Mouse (Mus musculus) spleen, adult 12 weeks (tissue): ENCODE results near the gene Drd1.

Experiments used
- DNase-seq: peaks from one replicate; pipeline ENCODE4 v3.0.0; 2022; ENCODE audit warnings: low spot score

Drd1 gene

DNA sequence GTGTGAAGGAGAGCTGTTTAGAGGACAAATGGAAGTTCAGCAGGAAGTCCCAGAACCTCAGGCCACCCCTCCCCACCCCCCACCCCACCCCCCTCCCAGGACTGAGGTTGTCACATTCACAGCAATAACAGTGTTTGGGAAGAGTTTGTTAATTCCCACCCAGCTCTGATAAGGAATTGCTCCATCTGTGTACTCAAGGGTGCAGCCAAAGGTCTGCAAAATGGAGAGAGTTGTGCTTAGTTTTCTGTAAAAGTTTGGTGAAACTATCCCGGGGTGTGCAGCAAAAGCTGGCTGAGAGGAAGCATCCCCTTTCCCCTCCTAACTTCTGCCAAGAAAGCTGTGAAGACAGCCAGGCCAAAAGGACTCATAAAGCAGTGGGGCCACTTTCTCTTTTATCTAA is 17.6 kb upstream of the Drd1 start:
- DNase-seq, result no peak

DNA sequence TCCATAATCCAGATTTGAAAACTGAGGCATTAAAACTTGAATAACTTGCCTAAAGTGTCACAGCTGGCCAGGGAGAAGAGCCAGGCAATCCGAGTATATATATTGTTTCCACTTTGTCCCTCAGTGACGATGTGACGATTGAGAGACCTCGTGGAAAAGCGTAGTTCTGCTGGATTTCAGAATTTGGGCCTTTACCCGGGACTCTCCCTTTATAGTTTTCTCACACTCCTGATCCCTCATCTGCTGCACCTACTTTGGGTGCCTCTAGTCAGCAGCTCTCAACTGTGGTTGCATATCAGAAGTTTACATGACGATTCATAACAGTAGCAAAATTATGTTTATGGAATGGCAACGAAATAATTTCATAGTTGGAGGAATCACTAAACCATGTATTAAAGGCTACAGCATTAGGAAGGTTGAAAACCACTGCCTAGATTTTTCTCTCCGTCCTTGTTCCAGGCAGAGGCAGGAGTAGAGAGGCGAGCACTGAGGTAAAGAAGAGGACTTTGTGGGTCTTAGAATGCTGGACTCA is 17.1 kb upstream of the Drd1 start:
- DNase-seq, result no peak

DNA sequence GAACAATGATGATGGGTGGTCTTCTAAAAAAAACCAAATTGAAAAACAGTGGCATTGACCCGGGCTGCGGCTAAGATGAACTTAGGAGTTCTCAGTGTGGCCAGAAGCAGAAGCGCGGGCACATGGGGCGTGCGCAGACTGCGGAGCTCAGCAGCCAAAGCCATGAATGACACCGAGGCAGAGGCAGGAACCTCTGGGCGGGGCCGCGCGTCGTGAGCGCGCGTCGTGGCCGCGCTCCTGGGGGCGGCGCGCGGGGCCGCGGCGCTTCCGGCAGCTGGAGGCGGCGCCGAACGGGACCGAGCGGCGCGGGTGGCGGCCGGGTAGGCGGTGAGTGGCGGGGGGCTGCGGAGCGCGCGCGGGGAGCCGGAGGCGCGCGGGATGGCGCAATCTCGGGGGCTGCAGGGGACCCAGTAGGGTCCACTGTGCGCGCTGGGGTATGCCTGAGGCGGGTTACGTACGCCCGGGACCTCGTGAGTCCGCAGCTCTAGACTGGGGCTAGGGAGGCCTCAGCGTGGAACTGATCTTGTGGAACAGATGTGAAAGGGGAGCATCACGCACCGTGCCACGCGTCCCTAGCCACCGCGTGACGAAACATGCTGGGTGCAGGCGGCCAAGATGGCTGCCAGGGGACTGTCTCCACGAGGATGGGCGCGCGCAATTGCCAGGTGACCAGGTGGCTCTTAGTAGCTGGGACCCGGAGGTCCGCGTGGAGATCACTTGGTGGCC is 16.3 kb upstream of the Drd1 start, which contains the start of gene Sfxn1:
Gene Sfxn1, plus strand, starts transcription at position 264 of the 726 bp plus-strand sequence.
- DNase-seq, result peak; percentile 72

DNA sequence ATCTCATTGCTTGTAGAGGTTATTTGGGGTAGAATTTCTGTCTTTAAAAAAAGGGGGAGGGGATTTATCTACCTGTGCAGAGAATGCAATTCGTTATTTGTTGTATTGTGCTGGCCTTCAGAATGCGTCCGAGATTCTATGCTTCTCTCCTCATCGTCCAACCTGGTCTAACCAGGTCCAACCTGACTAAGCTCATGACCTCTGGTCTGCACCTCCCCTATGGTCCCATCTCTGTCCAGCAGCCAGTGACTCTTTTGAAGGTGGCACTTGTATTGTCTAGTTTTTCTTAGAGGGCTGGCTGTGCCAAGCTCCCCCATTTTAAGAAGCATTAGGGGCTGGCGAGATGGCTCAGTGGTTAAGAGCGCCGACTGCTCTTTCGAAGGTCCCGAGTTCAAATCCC is 15.5 kb upstream of the Drd1 start:
- DNase-seq, result no peak

DNA sequence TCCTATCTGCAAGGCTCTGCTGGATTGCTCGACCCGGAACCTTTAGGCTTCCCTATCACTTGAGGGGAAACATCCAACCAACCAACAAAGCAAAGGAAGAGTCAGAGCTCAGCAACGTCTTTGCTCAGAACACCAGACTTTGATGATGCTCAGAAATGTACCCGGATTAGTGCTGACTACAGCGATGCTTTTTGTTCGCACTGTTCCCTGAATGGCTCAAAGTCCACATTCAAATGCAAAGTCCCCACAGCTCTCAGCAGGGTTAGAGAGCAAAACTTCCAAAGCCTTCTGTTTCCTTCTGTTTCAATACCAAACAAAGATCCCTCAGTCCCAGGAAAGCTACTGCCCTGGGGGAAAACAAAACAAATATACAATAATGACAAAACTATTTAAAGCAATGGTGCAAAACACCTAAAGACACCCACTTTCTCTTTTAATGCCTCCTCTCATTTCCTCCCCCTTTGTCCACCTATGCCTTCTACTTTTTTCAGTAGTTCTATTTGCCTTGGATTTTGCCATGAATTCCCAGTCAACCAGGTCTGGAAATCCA is 12.2 kb upstream of the Drd1 start:
- no peak for DNase-seq

DNA sequence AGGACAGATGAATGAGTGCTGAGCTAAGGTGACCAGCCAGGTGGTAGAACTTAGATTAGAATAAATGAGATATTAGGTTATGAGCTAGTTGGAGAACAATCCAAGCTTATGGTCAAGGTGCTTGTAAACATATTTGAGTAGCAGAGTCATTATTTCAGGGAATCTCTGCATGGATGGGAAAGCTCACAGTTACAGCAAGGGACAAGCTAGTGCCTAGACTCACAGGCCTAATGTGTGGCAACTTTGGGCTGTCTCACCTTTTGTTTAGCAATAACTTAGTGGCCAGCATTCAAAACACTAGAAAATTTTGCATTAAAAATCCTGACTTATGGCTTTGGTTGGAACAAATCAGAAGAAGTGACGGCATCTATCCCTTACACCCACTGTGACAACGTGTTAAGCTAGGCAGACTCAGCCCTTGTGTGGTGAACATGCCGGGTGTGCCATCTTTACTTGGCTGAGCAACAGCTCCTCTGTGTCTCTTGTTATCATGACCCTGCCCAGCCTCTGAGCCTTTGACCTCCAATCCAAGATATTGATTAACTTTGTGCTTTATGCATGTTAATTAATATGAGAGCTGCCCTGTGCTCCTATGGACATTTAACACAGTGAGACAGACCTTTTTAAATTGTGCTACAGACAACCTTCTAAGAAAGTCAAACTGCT is 10.7 kb upstream of the Drd1 start:
- DNase-seq, result no peak

DNA sequence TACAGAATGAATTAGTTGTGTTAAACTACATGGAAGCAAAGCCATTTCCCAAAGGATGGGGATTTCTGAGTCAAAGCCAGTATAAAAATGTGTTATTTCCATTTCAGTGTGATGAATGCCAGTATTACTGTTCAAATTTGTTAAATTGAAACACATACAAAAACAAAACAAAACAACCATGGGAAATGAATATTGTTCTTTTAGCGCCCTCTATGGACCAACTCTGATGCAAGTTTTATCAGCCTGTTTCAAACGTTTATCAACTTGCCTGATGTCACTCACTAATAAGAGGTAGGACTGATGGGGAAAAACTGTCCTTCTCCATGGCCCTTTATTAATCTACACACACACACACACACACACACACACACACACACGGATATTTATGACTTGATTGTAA is 7.8 kb upstream of the Drd1 start:
- DNase-seq, result no peak

DNA sequence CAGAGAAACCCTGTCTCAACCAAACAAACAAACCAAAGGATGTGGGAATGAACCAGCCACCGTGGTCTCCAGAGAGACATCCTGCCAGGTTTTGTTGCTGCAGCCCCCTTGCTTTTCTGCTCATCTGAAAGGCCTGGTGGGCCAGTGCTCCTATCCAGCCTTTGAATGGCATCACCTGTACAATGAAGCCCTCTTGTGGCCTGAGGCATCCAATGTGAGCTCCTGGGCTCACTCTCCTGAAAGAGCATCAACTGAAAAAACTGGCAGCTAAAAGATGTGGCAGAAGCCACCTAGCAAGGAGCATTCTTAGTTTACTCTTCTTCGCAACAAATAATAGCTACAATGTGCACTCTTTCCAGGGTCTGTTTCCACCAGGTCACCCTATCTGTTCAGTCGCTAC is 6.6 kb upstream of the Drd1 start:
- DNase-seq, result no peak

DNA sequence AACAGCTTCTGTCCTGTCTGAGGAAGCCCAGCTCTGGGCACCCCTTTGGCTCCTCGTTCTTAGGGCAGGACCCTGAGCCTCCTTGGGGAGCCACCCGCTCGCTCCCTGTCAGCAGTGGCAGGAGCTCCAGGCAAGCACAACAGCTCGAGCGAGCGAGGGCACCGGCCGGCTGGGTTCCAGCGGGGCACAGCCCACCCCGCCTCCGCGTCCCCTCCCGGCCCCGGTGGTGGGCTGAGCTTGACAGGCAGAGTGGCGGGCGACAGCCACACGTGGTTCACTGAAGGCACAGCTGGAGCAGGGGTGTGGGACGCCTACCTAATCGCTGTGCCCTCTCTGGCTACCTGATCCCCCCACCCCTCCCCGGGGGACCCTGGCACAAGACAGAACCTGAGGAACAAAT is 543 bp downstream of the Drd1 start:
- no peak for DNase-seq

DNA sequence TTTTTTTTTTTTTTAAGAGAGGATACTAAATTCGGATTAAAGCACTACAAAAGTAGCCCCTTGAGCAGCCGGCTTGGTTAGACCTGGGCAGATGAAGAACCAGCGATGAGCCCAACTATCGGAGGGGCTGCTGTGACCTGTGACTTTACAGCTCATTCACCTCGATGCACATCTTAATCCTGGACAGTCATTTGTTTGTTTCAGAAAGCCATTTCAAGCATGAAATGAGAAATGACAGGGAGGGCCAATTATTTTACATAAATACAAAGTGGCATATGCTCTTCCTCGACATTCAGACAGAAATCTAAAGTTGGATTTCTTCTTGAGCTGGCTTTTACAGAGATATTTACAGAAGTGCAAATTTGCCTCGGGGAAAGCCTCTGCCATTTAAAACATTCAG is 3.9 kb downstream of the Drd1 start:
- no peak for DNase-seq

DNA sequence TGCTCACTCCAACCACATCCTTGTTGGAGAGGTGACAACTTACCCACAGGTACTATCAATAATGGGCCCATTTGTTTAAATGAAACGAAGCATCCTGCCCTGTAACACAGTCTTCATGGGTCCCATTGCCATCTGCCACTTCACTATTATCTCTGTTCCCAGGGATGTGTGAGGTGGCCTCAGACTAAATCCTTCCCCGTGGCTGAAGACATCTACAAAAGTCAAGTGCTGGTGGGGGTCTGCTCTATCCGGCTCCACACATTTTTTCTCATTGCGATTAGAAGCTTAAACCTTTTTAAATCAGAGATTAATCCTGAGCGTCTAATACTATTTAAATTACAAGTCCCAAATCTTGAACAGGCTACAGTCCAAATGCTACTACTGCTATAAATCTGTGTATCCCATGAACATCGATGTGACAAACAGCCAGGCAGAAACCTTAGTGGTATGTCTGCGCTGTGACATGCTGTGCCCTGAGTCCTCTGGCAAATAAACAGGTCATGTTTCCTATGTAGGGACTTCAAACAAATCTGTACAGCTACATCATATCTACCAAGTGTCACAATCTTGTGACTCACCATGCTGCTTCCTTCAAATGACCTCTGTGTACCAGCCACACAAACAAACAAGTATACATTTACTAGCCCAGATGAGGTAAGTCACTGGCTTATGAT is 6.7 kb downstream of the Drd1 start:
- DNase-seq, result no peak

DNA sequence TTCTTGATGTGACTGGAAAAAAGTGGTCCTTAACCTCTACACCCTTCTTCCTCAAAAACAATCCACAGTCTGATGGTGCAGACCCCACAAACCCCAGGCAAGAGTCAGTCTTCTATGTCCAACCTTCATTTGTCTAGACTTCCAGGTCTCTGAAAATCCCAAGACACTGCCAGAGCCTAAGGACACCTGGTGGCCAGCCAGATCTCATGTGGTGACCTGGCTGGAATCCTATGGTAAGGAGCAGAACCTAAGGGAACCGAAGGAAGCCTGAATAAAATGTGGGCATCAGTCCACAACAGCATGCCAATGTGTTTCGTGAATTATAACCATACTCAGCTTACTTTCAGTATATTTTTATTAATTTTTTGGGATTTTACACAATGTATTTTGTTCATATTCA is 15.2 kb downstream of the Drd1 start:
- no peak for DNase-seq

DNA sequence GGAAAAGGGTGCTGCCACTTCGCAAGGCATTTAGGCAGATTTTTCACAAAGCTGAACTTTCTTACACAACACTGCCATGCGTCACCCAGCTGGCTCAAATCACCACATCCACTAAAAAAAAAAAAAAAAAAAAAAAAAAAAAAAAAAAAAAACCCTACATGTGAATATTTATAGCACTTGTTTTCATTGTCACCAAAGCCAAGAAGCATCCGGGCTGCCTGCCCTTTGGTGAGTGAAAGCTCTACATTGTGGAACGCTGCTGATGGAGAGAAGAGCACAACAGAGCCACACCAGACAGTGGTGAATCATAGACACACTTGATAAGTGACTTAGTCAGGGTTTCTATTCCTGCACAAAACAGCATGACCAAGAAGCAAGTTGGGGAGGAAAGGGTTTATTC is 17.6 kb downstream of the Drd1 start:
- no peak for DNase-seq

DNA sequence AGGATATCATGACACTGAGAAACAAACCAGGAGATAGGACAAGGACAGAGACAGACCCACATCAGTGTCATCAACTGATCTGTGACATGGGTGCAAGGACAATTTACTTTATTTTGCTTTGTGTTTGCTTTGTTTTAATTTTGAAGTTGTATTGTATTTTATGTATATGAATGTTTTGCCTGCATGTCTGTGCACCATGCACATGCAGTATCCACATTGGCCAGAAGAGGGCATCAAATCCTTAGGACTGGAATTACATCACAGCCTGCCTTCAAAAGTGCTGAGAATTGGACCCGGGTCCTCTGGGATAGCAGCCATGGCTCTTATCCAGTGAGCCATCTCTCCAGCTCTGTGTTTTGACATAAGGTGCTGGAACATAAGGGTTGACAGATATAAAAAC is 20.0 kb downstream of the Drd1 start:
- no peak for DNase-seq

DNA sequence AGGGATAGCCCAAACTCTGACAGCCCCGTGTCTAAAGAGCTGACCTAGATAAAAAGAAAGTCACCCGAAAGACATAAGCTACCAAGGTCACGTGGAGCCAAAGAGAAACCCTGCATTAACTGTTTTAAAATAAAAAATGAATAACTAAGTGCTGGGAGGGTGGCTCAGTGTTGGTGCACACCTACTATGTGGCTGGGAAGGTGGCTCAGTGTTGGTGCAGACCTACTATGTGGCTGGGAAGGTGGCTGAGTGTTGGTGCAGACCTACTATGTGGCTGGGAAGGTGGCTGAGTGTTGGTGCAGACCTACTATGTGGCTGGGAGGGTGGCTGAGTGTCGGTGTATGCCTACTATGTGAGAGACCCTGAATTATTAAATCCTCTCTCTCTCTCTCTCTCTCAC is 21.9 kb downstream of the Drd1 start:
- DNase-seq, result no peak

DNA sequence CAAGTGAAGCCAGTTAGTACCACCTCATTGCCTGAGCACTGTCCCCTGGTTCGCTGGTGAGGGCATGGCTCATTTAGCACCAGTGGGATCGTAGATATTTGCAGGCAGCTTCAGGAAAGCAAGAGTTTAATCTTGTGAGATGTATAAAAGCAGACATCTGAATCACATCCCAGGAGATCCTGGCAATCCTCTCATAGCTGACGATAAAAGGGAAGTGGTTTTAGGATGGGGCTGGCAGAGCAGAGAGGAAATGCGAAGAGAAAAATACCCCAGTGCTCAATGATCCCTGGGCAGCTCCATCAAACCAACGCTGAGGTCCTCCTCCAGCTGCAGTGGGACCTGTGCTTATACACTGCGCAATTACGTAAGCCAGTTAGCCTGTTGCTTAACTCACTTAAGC is 28.4 kb downstream of the Drd1 start:
- no peak for DNase-seq

DNA sequence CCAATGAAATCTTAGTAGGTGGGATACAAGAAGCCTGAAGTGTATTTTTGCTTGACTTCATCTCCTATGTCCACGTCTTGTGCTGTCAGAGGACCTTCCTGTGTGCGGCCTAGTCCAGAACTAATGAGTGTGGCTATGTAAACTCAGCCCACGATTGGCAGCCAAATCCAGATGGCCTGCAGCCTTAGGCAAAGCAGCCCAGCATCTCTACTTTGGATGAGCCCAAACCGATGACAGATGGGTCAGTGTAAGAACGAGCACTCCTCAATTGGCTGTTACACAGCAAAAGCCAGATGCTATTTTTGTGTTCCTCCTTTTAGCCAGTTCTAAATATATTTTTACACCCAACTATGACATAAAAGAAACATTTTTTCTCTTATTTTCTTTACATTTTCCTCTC is 32.2 kb downstream of the Drd1 start:
- no peak for DNase-seq

DNA sequence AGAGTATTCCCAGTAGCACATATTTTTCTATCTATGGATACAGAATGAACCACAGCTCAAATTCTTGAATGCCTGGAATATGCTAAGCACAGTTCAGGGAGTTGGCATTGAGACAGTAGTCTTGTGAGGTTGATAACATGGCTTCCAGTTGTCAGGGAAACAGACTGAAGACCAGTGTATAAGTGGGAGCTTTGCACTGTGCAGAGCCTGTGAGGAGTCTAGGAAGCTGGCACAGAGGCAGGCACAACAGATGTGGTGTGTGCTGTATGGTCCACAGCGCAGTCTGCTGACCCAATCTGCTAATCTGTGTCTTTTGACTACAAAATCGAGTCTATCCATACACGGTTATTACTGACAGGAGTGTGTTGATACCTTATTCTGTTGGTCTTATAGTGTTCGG is 46.8 kb downstream of the Drd1 start:
- DNase-seq, result no peak
